Mouse (Mus musculus) layer of hippocampus, postnatal 10 days (tissue): ENCODE measurements around the gene 1700001P01Rik. TPM values are rescaled to one million over a fixed set of nuclear protein-coding genes. Genes with fewer than 3 reads are reported as not detected.

Experiments used
- DNase-seq, 2 experiments: peaks; one replicate each; pipeline ENCODE4 v3.0.0; 2021; ENCODE audit warnings: low spot score in 2 of 2
- total RNA-seq, 2 experiments: library from RNA; stranded (reverse); gene quantifications; 2 replicates each; pipeline ENCODE4 v1.2.3; 2021

Gene 1700001P01Rik
- total RNA-seq, 2 experiments from 2014 or later: 0.58 to 0.85 TPM

GRCm38 (mm10) chr11:97810356-97810755 is 34.6 kb upstream of the 1700001P01Rik start:
- no peak for DNase-seq

GRCm38 (mm10) chr11:97809235-97810121 is 33.8 kb upstream of the 1700001P01Rik start:
- DNase-seq: peak in 1 of 2 experiments; percentile 14

- DNase-seq: peak in 1 of 2 experiments; percentile 27
Observed at GRCm38 (mm10) chr11:97808621-97809234, 33.0 kb upstream of the 1700001P01Rik start.

- DNase-seq: no peak
Observed at GRCm38 (mm10) chr11:97808093-97808492, 32.4 kb upstream of the 1700001P01Rik start.

GRCm38 (mm10) chr11:97807626-97808025 is 31.9 kb upstream of the 1700001P01Rik start:
- DNase-seq: peak in 1 of 2 experiments; percentile 14

- no peak for DNase-seq
Observed at GRCm38 (mm10) chr11:97806613-97806964, 30.9 kb upstream of the 1700001P01Rik start.

GRCm38 (mm10) chr11:97805662-97806612 is 30.2 kb upstream of the 1700001P01Rik start:
- DNase-seq: peak in 1 of 2 experiments; percentile 45

GRCm38 (mm10) chr11:97804841-97805661 is 29.3 kb upstream of the 1700001P01Rik start:
- peak in 1 of 2 experiments; percentile 34 for DNase-seq

- DNase-seq: no peak
Observed at GRCm38 (mm10) chr11:97803847-97804246, 28.1 kb upstream of the 1700001P01Rik start.

GRCm38 (mm10) chr11:97802495-97802894 is 26.8 kb upstream of the 1700001P01Rik start:
- DNase-seq: no peak

- no peak for DNase-seq
Observed at GRCm38 (mm10) chr11:97802194-97802470, 26.4 kb upstream of the 1700001P01Rik start.

- DNase-seq: peak in 1 of 2 experiments; percentile 64
Observed at GRCm38 (mm10) chr11:97801409-97802193, 25.9 kb upstream of the 1700001P01Rik start.

- DNase-seq: no peak
Observed at GRCm38 (mm10) chr11:97800691-97801408, 25.1 kb upstream of the 1700001P01Rik start.

GRCm38 (mm10) chr11:97799994-97800690 is 24.4 kb upstream of the 1700001P01Rik start:
- peak; percentile 53 to 70 for DNase-seq

GRCm38 (mm10) chr11:97799146-97799993 is 23.7 kb upstream of the 1700001P01Rik start:
- peak; percentile 87 to 91 for DNase-seq

- DNase-seq: peak; percentile 92 to 93
Observed at GRCm38 (mm10) chr11:97798782-97799145, 23.0 kb upstream of the 1700001P01Rik start, which contains the start of gene Lasp1. Lasp1 (plus strand) TSS chr11:97799000.

GRCm38 (mm10) chr11:97798083-97798435 is 22.3 kb upstream of the 1700001P01Rik start:
- no peak for DNase-seq
